In the genomic region with DNA sequence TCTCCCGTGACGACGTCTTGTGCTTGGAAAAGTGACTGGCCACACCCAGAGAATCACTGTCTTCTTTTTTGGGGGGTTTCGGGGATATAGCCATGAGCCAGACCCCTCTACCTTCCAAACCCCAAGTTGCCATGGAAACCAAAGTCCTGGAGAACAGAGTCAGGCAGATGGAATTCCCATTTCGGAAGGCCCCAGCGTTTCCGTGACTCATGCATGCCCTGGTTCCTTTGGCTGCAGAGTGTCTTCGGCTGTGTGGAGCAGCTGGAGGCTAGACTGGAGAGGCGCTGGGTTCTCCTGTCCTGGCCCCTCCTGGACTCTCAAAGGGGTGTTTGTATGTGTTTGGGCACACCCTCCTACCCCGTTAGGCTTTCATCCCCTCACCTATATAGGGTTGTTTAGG, we compare ENCODE assay signal across 11 mouse cellular contexts.
A peak's percentile ranks its signal among the peaks of the same experiment; 100 is the strongest.
DNase-seq lines count a peak whose midpoint lies in the region; ATAC-seq and TF ChIP-seq lines count a peak whose summit lies in the region.
"Had no signal": no experiment of that assay in that cellular context is flagged by ENCODE, and none has a peak within 500 bp of the region (broad histone marks: within the 10 kb centered on the region; RNA-seq: fewer than 3 reads in every experiment).

No protein-coding gene starts in this region.

- H3K4me3 ChIP-seq in gastrocnemius, adult 2 months, result no peak overlapping the region
- no peak overlapping the region for H3K4me3 ChIP-seq in left cerebral cortex, adult 2 months
- no peak overlapping the region for H3K4me3 ChIP-seq in embryonic facial prominence, embryonic 15.5 days (replicated peaks)
- H3K4me3 ChIP-seq in neural tube, embryonic 15.5 days (replicated peaks), result no peak overlapping the region
- H3K4me3 ChIP-seq in forebrain, embryonic 15.5 days, result no peak overlapping the region

- intact Hi-C loops in gastrocnemius, adult 2 months (cut with DNase I), result no loop called here
- intact Hi-C loops in left cerebral cortex, adult 2 months (cut with DNase I), result no loop called here
- intact Hi-C loops in left cerebral cortex, postnatal 36 days (cut with DNase I), result no loop called here

- no peaks in the 10 kb centered on the region for H3K9me3 ChIP-seq in embryonic facial prominence, embryonic 15.5 days (replicated peaks)
- H3K9me3 ChIP-seq in neural tube, embryonic 15.5 days (replicated peaks), result no peaks in the 10 kb centered on the region
- H3K9me3 ChIP-seq in forebrain, embryonic 15.5 days, result no peaks in the 10 kb centered on the region

- H3K4me2 ChIP-seq in embryonic facial prominence, embryonic 15.5 days (replicated peaks), result no peak overlapping the region
- H3K4me2 ChIP-seq in neural tube, embryonic 15.5 days, result no peak overlapping the region
- H3K4me2 ChIP-seq in forebrain, embryonic 15.5 days (replicated peaks), result no peak overlapping the region

- H3K36me3 ChIP-seq in embryonic facial prominence, embryonic 15.5 days, result peaks cover 31% of the 10 kb centered on the region
- H3K36me3 ChIP-seq in neural tube, embryonic 15.5 days, result peaks cover 30% of the 10 kb centered on the region
- H3K36me3 ChIP-seq in forebrain, embryonic 15.5 days, result peaks cover 35% of the 10 kb centered on the region

- no peak for DNase-seq in gastrocnemius, adult 2 months
- no peak for DNase-seq in gastrocnemius, postnatal 25 days
- DNase-seq in left cerebral cortex, adult 2 months (ENCODE audit: extremely low spot score in 1 of 2, low spot score in 2 of 2), result no peak
- DNase-seq in left cerebral cortex, postnatal 36 days (ENCODE audit: low spot score in 2 of 2), result no peak
- DNase-seq in mesoderm, embryonic 11.5 days (ENCODE audit: low read depth, low spot score), result peak; percentile 56
- DNase-seq: lung, postnatal 14 days; retina, postnatal 1 day had no signal

- WGBS in embryonic facial prominence, embryonic 15.5 days, result 60% methylated on average over 10 of the region's 10 CpGs
- WGBS in neural tube, embryonic 15.5 days, result 76% methylated on average over 10 of the region's 10 CpGs
- WGBS in forebrain, embryonic 15.5 days, result 78% methylated on average over 10 of the region's 10 CpGs

- peaks cover 53% of the 10 kb centered on the region for H3K4me1 ChIP-seq in embryonic facial prominence, embryonic 15.5 days
- peaks cover 8% of the 10 kb centered on the region; the same call in 1 of the 2 replicates for H3K4me1 ChIP-seq in neural tube, embryonic 15.5 days
- H3K4me1 ChIP-seq in forebrain, embryonic 15.5 days, result peaks cover 2% of the 10 kb centered on the region

- ATAC-seq in embryonic facial prominence, embryonic 15.5 days (ENCODE audit: insufficient number of reproducible peaks, low FRiP score, low TSS enrichment, low read depth), result 0 out of 2 replicates have a peak, but pooled peaks have one; percentile 22
- no peak for ATAC-seq in neural tube, embryonic 15.5 days (ENCODE audit: low FRiP score)
- ATAC-seq in forebrain, embryonic 15.5 days (replicated peaks), result no peak

- no peak overlapping the region for H3K9ac ChIP-seq in embryonic facial prominence, embryonic 15.5 days
- H3K9ac ChIP-seq in neural tube, embryonic 15.5 days (replicated peaks), result no peak overlapping the region
- no peak overlapping the region for H3K9ac ChIP-seq in forebrain, embryonic 15.5 days (replicated peaks)

- no peaks in the 10 kb centered on the region for H3K27me3 ChIP-seq in embryonic facial prominence, embryonic 15.5 days
- no peaks in the 10 kb centered on the region for H3K27me3 ChIP-seq in neural tube, embryonic 15.5 days (replicated peaks)
- H3K27me3 ChIP-seq in forebrain, embryonic 15.5 days, result no peaks in the 10 kb centered on the region

- H3K27ac ChIP-seq in gastrocnemius, adult 2 months, result peak overlapping the region; percentile 74
- peak overlapping the region; percentile 55 for H3K27ac ChIP-seq in left cerebral cortex, adult 2 months
- H3K27ac ChIP-seq in embryonic facial prominence, embryonic 15.5 days (replicated peaks), result peak overlapping the region; percentile 18
- H3K27ac ChIP-seq in neural tube, embryonic 15.5 days (replicated peaks), result no peak overlapping the region
- no peak overlapping the region for H3K27ac ChIP-seq in forebrain, embryonic 15.5 days (replicated peaks)
- H3K27ac ChIP-seq: hindbrain, postnatal 0 days had no signal

- TF ChIP-seq CTCF in gastrocnemius, adult 2 months (IDR thresholded peaks at IDR 0.05), result no peak
- no peak for TF ChIP-seq CTCF in left cerebral cortex, adult 2 months (IDR thresholded peaks at IDR 0.05)

Comparison
In these comparisons a context has a peak if more than half of its experiments do, and no peak if none do; other contexts are left out.
1. H3K27ac ChIP-seq: peak in gastrocnemius, adult 2 months (single experiment), left cerebral cortex, adult 2 months (single experiment) and embryonic facial prominence, embryonic 15.5 days (single experiment); none in neural tube, embryonic 15.5 days (single experiment) and forebrain, embryonic 15.5 days (single experiment).